Mouse (Mus musculus) brain, embryonic 14.5 days (tissue): Measurements from ENCODE around the gene Scn3a. TPM values are rescaled to one million over a fixed set of nuclear protein-coding genes. Genes with fewer than 3 reads are reported as not detected.

ENCODE experiments used
- DNase-seq: peaks from one replicate; pipeline ENCODE4 v3.0.0-alpha.2; 2011; ENCODE audit warnings: low read depth
- CTCF ChIP-seq: fragments of 200-500 bp; IDR thresholded peaks from 2 replicates; pipeline ENCODE4 v1.5.1; 2012; ENCODE audit warnings: inconsistent platforms, mild to moderate bottlenecking, moderate library complexity, borderline replicate concordance; ENCODE audit not compliant: insufficient read depth, insufficient read length; ENCODE audit errors: extremely low read depth
- POLR2A ChIP-seq: fragments of 200-500 bp; IDR thresholded peaks from 2 replicates; pipeline ENCODE4 v1.6.1; 2012; ENCODE audit warnings: mild to moderate bottlenecking, inconsistent platforms, borderline replicate concordance; ENCODE audit not compliant: poor library complexity, insufficient read depth, insufficient read length, severe bottlenecking; ENCODE audit errors: extremely low read depth
- polyA plus RNA-seq: library from polyadenylated mRNA; depleted of rRNA; stranded (reverse); fragments of >200 nt; gene quantifications from 2 replicates; pipeline ENCODE4 v1.2.3, GENCODE M21; 2012; rRNA removed

Scn3a gene
- polyA plus RNA-seq, 1 experiment, result 55.8 TPM

DNA sequence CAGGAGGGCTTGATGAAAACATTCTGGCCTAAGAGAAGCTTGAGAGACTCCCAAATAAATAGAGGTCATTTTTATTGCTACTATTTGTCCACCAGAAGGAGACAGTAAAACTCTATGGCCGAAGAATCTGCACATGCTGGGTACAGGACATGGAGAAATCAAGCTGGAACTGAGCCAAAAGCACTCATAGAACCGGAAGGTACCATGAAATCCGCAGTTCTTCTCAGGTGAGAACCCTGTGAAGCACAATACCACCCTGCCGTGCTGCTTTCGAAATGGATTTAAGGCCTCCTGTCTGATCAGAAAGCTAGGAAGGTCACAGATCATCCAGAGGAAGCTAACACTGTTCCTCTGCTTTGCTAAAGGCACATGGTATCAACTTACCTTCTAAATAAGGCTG is 143.9 kb downstream of the Scn3a start:
- no peak for DNase-seq
- TF ChIP-seq CTCF (no peak), POLR2A (no peak)

DNA sequence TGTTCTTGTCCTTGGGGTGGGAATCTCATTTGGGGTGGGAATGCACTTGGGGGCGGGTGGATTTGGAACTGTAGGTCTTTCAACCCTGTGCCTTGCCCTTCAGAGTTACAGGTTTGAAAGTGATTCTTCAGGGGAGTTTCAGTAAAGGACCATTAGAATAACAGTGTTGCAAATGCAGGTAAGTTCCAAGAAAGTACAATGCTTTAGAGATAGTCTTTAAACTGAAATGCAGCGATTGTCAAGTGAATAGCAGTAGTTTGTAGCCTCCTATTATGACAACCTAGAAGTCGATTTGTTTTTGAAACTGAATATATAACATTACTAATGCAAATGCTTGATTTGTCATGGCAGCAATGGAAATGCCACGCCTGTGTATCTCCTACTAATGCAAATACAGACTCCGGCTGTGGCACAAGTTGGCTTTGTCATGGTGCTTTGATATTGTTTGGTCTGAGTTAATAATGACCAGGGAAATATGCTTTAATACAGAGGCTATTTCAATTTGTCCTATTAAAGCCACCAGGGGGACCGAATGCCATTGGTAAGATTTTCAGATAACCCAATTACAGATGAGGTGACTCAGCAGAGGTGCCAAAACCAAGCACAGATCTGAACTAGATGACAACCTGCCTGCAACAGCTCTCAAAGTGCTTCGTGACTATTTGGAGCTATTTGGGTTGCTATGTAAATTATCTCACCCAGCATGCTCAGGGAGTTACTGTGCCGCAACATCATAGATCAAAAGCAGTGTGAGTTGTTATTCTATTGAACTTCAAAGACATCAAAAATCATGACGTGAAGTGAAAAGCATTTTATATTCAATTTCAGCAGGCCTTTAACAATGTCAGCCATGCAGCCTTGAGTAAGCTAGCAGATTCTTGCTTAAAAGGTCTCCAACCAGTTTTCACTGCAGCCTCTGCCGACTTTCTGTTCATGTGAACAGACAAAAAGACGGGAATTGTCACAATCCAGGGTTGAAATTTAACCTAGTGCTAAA is 145.9 kb downstream of the Scn3a start:
- TF ChIP-seq CTCF (no peak), POLR2A (no peak)
- peak; percentile 47 for DNase-seq

DNA sequence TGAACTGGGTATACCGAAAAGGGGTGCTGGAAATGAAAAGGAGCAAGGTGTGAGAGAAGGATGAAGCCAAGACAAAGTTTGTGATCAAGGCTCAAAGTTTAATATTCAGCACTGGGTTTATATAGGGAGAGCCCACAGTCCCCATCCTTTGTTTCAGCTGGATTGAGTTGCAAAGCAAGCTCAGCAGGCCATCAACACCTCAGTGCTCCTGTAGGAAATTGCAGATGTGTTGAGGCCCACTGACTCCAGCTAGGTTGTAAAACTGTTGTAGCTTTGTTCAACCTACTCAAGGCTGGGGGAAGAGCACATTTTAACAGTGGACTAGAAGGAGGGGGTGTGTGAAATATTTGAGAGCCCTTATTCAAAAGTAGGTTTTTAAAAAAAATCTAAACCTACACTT is 148.8 kb downstream of the Scn3a start:
- DNase-seq, result no peak

DNA sequence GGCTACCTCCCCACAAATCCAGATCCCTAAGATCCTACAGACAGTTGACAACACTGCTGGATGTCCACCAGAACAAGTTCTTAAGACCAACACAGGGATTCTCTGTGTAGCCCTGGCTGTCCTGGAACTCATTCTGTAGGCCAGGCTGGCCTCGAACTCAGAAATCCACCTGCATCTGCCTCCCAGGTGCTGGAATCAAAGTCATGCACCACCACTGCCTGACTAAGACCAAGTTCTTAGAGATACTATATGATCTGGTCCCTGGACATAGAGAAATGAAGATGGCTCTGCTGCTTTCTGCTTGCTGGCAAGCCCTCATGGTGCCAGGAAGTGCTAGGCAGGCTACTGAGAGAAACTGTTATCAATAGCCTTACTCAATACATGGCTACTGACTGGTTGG is 150.9 kb downstream of the Scn3a start:
- DNase-seq, result no peak
- TF ChIP-seq POLR2A, result no peak
- no peak for TF ChIP-seq CTCF

More for the DNA sequence above, 148.8 kb downstream of the Scn3a start:
- TF ChIP-seq POLR2A, result no peak
- TF ChIP-seq CTCF, result no peak

DNA sequence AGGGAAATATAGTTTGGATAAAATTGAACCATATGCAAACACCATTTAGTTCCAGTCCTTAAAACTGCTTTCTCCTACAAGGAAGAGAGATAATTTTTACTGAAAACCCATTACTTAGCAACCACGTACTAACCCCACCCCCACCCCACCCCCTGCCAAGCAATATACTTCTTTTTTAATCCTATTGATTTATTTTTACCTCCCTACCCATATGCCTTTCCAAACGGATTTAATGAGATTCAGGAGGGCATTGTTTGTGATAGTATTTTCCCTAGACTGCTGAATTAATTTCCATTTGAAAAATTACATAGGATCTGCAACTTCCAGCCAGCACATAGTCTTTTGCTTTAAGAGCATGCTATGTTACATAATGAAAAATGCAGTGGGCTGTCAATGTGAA is 152.1 kb downstream of the Scn3a start:
- no peak for TF ChIP-seq CTCF
- no peak for TF ChIP-seq POLR2A
- no peak for DNase-seq

DNA sequence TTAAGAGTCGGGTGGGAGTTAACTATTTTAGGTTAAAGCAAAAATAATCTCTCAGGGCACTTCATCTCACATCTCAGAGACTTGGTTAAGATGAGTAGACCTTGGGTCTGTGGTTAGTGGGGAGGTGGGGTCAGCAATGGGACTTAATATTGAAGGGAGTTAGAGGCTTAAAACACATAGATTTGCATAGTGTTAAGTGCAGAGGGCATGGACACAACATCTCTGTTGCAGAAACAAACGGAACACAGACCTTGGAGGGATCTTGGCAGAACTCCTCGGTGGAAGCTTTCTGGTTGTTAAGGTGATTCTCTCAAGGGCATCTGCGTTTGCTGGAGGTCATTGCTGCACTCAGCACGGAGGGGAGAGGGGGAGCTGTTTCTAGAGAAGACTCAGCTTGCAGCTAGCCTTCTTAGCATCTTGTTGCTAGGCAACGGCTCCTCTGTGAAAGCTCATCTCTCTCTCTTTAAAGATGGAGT is 152.6 kb downstream of the Scn3a start:
- peak; percentile 97 for DNase-seq
- no peak for TF ChIP-seq POLR2A
- peak; percentile 4; the same call in 1 of the 2 replicates for TF ChIP-seq CTCF

DNA sequence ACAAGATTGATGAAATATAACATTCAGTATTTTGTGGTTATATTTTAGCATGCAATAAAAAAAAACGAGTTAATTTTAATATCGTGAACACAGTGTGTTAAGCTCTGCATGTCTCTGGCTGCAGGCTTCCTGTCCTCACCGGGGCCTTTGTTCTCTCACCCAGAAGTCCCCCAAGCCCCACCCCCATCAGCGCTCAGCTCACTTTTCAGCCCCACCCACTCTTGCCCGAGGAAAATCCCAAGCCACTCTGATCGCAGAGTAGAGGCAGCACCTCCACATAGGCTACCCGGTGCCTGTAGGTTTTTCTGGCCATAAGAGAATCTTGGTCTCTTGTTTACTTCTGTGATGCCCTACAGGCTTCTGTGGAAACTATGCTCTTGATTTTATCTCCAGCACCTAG is 153.2 kb downstream of the Scn3a start:
- peak; percentile 95 for DNase-seq
- TF ChIP-seq POLR2A (peak; percentile 27; the same call in 1 of the 2 replicates), CTCF (no peak)

DNA sequence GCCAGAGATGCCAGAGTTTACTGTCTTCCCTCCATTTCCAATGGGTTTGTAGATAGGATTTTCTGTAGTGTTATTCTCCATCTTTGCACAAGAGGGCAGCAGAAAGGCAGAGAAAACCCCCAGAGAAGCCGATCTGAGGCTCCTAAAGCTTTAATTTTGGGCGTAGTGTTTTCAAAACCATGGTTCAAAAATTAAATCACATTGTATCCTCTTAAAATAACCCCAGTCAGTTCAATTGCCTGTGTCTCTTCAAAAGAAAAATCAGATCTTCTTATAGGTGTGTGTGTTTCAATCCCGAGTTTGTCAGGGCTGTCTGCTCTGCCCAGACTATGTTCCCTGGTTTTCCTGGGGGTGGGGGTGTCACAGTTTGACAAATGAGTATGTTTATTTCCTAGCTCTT is 153.7 kb downstream of the Scn3a start:
- TF ChIP-seq POLR2A, result no peak
- TF ChIP-seq CTCF, result peak; percentile 65
- peak; percentile 90 for DNase-seq

Other genes starting within 250 kb of the Scn3a start
- 0.57 and 1.1 TPM in 2 replicates for gene Slc38a11, start 203.6 kb downstream of the Scn3a start, polyA plus RNA-seq
- 17.4 and 26.2 TPM in 2 replicates for gene Scn2a, start 53.1 kb upstream of the Scn3a start, polyA plus RNA-seq